Mouse (Mus musculus): Measurements from ENCODE around the gene S1pr1. TPM values are rescaled to one million over a fixed set of nuclear protein-coding genes. Genes with fewer than 3 reads are reported as not detected.
A peak's percentile ranks its signal among the peaks of the same experiment; 100 is the strongest.

The S1pr1 gene
- polyA plus RNA-seq, 2 experiments = 18.5 to 20.5 TPM

DNA sequence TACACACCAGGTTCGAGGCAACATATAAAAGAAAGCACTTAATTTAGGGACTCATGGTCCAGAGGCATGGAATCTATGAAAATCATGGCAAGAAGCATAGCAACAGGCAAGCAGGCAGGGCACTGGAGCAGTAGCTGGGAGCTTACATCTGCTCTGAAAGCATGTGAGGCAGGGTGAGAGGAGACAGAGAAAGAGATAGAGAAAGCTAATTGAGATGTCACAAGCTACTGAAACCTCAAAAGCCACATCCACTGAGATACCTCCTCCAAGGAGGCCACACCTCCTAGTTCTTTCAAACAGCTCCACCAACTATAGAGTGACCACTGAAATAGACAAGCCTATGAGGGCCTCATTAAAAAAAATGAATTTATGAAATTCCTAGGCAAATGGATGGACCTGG is 45.6 kb downstream of the S1pr1 start:
- H3K9me3 ChIP-seq (ENCODE audit: control insufficient read depth, low read length) = no peaks in the 10 kb centered on the region
- H3K27me3 ChIP-seq (ENCODE audit: control insufficient read depth, insufficient read depth, low read length) = no peaks in the 10 kb centered on the region
- no peak overlapping the region for H3K27ac ChIP-seq (replicated peaks; ENCODE audit: low read depth, low read length)
- H3K36me3 ChIP-seq (ENCODE audit: control insufficient read depth, insufficient read depth, low read length) = no peaks in the 10 kb centered on the region
- WGBS = 70% methylated on average over 1 of the region's 1 CpGs
- no peak for TF ChIP-seq POLR2A (IDR thresholded peaks at IDR 0.05; ENCODE audit: borderline replicate concordance, extremely low read depth, insufficient read depth, insufficient read length)
- H3K4me3 ChIP-seq (replicated peaks; ENCODE audit: low read length) = no peak overlapping the region
- DNase-seq (ENCODE audit: low spot score) (no peak), ATAC-seq (ENCODE audit: low FRiP score, low read depth) (no peak)
- no peak overlapping the region for H3K4me2 ChIP-seq (replicated peaks; ENCODE audit: low read depth, low read length, severe bottlenecking)
- no peaks in the 10 kb centered on the region for H3K4me1 ChIP-seq (ENCODE audit: control insufficient read depth, insufficient read depth, low read length)
- no peak overlapping the region for H3K9ac ChIP-seq (ENCODE audit: low read depth, low read length, severe bottlenecking)

DNA sequence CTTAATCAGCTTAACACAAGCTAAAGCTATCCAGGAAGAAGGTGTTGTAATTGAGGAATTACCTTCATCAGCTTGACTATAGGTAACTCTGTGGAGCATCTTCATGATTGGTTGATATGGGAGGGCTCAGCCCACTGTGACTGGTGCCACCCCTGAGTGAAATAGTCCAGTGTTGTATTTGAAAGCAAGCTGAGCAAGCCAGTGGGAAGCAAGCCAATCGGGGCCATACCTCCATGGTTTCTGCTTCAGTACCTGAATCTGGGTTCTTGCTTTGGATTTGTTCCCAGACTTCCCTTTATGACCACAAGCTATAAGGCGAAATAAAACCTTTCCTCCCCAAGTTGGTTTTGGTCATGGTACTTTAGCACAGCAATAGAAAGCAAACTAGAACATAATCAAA is 47.7 kb downstream of the S1pr1 start:
- no peak for DNase-seq (ENCODE audit: low spot score)
- no peak for ATAC-seq (ENCODE audit: low FRiP score, low read depth)
- Histone ChIP-seq H3K9ac (ENCODE audit: low read depth, low read length, severe bottlenecking) (no peak overlapping the region), H3K4me1 (ENCODE audit: control insufficient read depth, insufficient read depth, low read length) (0 out of 2 replicates have a peak, but pooled peaks cover 1% of the 10 kb centered on the region), H3K4me2 (replicated peaks; ENCODE audit: low read depth, low read length, severe bottlenecking) (no peak overlapping the region), H3K27ac (replicated peaks; ENCODE audit: low read depth, low read length) (no peak overlapping the region), H3K4me3 (replicated peaks; ENCODE audit: low read length) (no peak overlapping the region), H3K27me3 (ENCODE audit: control insufficient read depth, insufficient read depth, low read length) (no peaks in the 10 kb centered on the region), H3K9me3 (ENCODE audit: control insufficient read depth, low read length) (no peaks in the 10 kb centered on the region), H3K36me3 (ENCODE audit: control insufficient read depth, insufficient read depth, low read length) (no peaks in the 10 kb centered on the region)
- WGBS = 64% methylated on average over 2 of the region's 2 CpGs
- no peak for TF ChIP-seq POLR2A (IDR thresholded peaks at IDR 0.05; ENCODE audit: borderline replicate concordance, extremely low read depth, insufficient read depth, insufficient read length)

DNA sequence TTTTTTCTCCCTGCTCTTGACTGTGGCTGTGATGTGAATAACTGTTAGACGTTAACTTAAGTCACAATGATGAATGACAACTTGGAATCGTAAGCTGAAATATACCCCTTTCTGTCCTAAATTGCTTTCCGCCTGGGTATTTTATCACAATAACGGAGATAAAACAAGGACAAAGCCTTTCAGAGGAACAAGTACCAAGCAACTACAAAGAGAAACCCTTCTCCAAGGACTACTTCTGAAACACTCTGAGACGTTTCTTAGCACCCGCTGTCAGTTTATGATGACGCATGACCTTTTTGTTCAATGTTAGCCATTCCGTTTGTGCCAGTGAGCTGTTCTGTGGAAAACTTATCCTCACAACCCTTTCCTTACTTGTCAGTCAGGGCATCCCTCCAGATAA is 48.3 kb downstream of the S1pr1 start:
- 66% methylated on average over 8 of the region's 8 CpGs for WGBS
- Histone ChIP-seq H3K9ac (ENCODE audit: low read depth, low read length, severe bottlenecking) (no peak overlapping the region), H3K4me1 (ENCODE audit: control insufficient read depth, insufficient read depth, low read length) (0 out of 2 replicates have a peak, but pooled peaks cover 4% of the 10 kb centered on the region), H3K27ac (replicated peaks; ENCODE audit: low read depth, low read length) (no peak overlapping the region), H3K9me3 (ENCODE audit: control insufficient read depth, low read length) (no peaks in the 10 kb centered on the region), H3K36me3 (ENCODE audit: control insufficient read depth, insufficient read depth, low read length) (no peaks in the 10 kb centered on the region), H3K27me3 (ENCODE audit: control insufficient read depth, insufficient read depth, low read length) (no peaks in the 10 kb centered on the region), H3K4me2 (replicated peaks; ENCODE audit: low read depth, low read length, severe bottlenecking) (no peak overlapping the region), H3K4me3 (replicated peaks; ENCODE audit: low read length) (no peak overlapping the region)
- no peak for ATAC-seq (ENCODE audit: low FRiP score, low read depth)
- DNase-seq (ENCODE audit: low spot score) = no peak
- TF ChIP-seq POLR2A (IDR thresholded peaks at IDR 0.05; ENCODE audit: borderline replicate concordance, extremely low read depth, insufficient read depth, insufficient read length) = no peak

DNA sequence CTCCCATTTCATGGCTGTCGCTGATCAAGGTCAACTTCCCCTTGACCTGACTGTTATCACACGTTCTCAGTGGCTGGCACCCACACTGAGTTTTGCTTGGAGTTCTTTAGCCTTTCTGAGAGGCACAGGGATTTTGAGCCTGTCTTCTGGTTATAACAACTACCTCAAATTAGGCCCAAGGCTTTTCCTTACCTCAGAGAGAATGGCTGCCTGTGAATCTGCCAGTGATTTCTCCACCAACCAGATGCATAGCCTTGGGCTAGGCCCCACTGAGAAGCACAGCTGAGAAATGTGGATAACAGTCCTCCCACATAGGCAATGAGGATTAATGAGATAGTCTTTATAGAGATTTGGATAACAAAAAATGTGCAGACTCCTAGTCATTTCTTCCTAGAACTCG is 50.4 kb downstream of the S1pr1 start:
- 0 out of 2 replicates have a peak, but pooled peaks cover 4% of the 10 kb centered on the region for H3K4me1 ChIP-seq (ENCODE audit: control insufficient read depth, insufficient read depth, low read length)
- H3K9ac ChIP-seq (ENCODE audit: low read depth, low read length, severe bottlenecking) = no peak overlapping the region
- ATAC-seq (ENCODE audit: low FRiP score, low read depth) (no peak), DNase-seq (ENCODE audit: low spot score) (no peak)
- H3K36me3 ChIP-seq (ENCODE audit: control insufficient read depth, insufficient read depth, low read length) = no peaks in the 10 kb centered on the region
- H3K27ac ChIP-seq (replicated peaks; ENCODE audit: low read depth, low read length) = no peak overlapping the region
- no peaks in the 10 kb centered on the region for H3K9me3 ChIP-seq (ENCODE audit: control insufficient read depth, low read length)
- no peak overlapping the region for H3K4me2 ChIP-seq (replicated peaks; ENCODE audit: low read depth, low read length, severe bottlenecking)
- no peak for TF ChIP-seq POLR2A (IDR thresholded peaks at IDR 0.05; ENCODE audit: borderline replicate concordance, extremely low read depth, insufficient read depth, insufficient read length)
- WGBS = 53% methylated on average over 3 of the region's 3 CpGs
- H3K4me3 ChIP-seq (replicated peaks; ENCODE audit: low read length) = no peak overlapping the region
- no peaks in the 10 kb centered on the region for H3K27me3 ChIP-seq (ENCODE audit: control insufficient read depth, insufficient read depth, low read length)

DNA sequence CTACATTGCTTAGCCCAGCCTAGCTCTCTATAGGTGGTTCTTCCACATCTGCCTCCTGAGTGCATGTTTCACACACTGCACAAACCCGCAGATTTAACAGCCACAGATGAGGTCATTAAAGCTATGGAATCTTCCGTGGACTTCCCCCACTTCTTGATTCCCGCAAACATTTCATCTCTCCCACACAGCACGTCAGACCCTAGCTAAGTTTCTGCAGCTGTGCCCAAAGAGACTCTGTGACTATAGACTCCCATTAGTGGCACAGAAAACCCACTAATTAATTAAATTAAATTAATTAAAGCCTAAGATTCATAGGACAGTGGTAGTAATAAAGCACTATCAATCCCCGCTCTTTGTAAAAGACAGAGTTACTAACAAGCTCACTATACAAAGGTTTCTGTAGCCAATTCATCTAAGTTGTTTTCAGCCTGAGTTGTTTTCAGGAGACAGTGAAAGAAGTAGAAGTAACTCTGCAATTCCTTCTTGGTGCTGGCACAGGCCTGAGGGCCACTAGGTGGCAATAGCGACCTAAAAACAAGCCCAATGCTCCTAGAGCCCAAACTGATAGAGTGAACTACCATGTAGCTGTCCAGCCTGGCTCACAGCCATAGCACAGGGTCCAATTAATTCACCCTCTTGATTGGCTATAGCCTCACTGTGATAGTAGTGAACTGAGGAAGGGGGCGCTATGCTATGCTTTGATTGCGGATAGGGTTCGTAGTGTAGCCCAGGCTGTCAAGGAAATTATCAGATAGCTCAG is 54.0 kb downstream of the S1pr1 start:
- WGBS = 36% methylated on average over 9 of the region's 9 CpGs
- Histone ChIP-seq H3K9me3 (ENCODE audit: control insufficient read depth, low read length) (no peaks in the 10 kb centered on the region), H3K4me2 (replicated peaks; ENCODE audit: low read depth, low read length, severe bottlenecking) (no peak overlapping the region), H3K4me3 (replicated peaks; ENCODE audit: low read length) (no peak overlapping the region), H3K36me3 (ENCODE audit: control insufficient read depth, insufficient read depth, low read length) (no peaks in the 10 kb centered on the region), H3K27ac (replicated peaks; ENCODE audit: low read depth, low read length) (no peak overlapping the region), H3K4me1 (ENCODE audit: control insufficient read depth, insufficient read depth, low read length) (0 out of 2 replicates have a peak, but pooled peaks cover 4% of the 10 kb centered on the region), H3K27me3 (ENCODE audit: control insufficient read depth, insufficient read depth, low read length) (no peaks in the 10 kb centered on the region), H3K9ac (ENCODE audit: low read depth, low read length, severe bottlenecking) (no peak overlapping the region)
- no peak for TF ChIP-seq POLR2A (IDR thresholded peaks at IDR 0.05; ENCODE audit: borderline replicate concordance, extremely low read depth, insufficient read depth, insufficient read length)
- peak; percentile 78 for DNase-seq (ENCODE audit: low spot score)
- ATAC-seq (ENCODE audit: low FRiP score, low read depth) = peak; percentile 68; the same call in 1 of the 2 replicates

Other genes with a start within 250 kb of the S1pr1 start
- gene Dph5, start 172.8 kb upstream of the S1pr1 start, polyA plus RNA-seq (2012; rRNA removed) = 10.6 and 13.0 TPM in 2 replicates
- gene Dph5, start 172.8 kb upstream of the S1pr1 start, polyA plus RNA-seq (2014; fragmentation: Nextera tagmentation; extraction: Ambion mirVana) = 23.1 and 23.9 TPM in 2 replicates

All from limb, embryonic 14.5 days (tissue).